Mouse (Mus musculus) spleen, adult 2 months (tissue): ENCODE data around the gene Glrx3.

Source experiments
- CTCF ChIP-seq: fragments of 200-500 bp; IDR thresholded peaks from 2 replicates; pipeline ENCODE4 v1.5.1; 2011; ENCODE audit warnings: mild to moderate bottlenecking, inconsistent platforms; ENCODE audit not compliant: insufficient read depth, insufficient read length, insufficient replicate concordance; ENCODE audit errors: extremely low read depth
- POLR2A ChIP-seq: fragments of 200-500 bp; IDR thresholded peaks from 2 replicates; pipeline ENCODE4 v1.6.1; 2011; ENCODE audit warnings: low read depth, low read length, inconsistent platforms

- TF ChIP-seq CTCF: no peak
- TF ChIP-seq POLR2A: no peak
These were observed 38.4 kb upstream of the Glrx3 start for GRCm38 (mm10) chr7:137398973-137399372.
